Mouse (Mus musculus): Measurements from ENCODE around the gene Pgc. TPM values are rescaled to one million over a fixed set of nuclear protein-coding genes. Genes with fewer than 3 reads are reported as not detected.

The Pgc gene
- total and polyA plus RNA-seq, 2 experiments from 2014 or later: 0.14 to 0.21 TPM

DNA sequence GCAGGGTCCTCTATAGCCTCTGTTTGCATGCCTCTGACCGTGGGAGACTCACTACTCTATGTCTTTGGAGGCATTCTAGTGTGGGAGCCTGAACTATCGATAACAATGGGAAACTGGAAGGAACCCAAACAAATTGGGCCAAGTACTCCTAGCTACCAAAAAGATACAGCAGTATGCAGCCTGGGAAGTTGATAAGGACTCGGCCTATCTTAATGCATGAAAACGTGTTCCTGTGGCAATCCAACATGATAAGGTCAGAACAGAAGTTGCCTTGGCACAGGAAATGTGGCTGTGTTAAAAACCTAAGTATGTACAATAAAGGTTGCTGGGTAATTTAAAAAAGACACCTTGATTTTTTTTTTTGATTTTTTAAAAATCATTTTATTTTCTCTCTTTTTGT lies 5.5 kb upstream of the Pgc start:
- Histone ChIP-seq H3K4me3 (ENCODE audit: low read length) (no peak overlapping the region), H3K9ac (replicated peaks; ENCODE audit: low read length) (no peak overlapping the region), H3K27me3 (ENCODE audit: insufficient read depth, low read length) (no peaks in the 10 kb centered on the region), H3K36me3 (ENCODE audit: insufficient read depth, low read length) (no peaks in the 10 kb centered on the region), H3K4me1 (ENCODE audit: insufficient read depth, low read length) (no peaks in the 10 kb centered on the region), H3K27ac (no peak overlapping the region), H3K4me2 (ENCODE audit: low read depth, low read length) (no peak overlapping the region), H3K9me3 (ENCODE audit: low read length) (no peaks in the 10 kb centered on the region)
- no peak for DNase-seq (ENCODE audit: low spot score)
- TF ChIP-seq CTCF (IDR thresholded peaks at IDR 0.05; ENCODE audit: low read depth): no peak
- no peak for ATAC-seq
- 81% methylated on average over 4 of the region's 4 CpGs for WGBS

DNA sequence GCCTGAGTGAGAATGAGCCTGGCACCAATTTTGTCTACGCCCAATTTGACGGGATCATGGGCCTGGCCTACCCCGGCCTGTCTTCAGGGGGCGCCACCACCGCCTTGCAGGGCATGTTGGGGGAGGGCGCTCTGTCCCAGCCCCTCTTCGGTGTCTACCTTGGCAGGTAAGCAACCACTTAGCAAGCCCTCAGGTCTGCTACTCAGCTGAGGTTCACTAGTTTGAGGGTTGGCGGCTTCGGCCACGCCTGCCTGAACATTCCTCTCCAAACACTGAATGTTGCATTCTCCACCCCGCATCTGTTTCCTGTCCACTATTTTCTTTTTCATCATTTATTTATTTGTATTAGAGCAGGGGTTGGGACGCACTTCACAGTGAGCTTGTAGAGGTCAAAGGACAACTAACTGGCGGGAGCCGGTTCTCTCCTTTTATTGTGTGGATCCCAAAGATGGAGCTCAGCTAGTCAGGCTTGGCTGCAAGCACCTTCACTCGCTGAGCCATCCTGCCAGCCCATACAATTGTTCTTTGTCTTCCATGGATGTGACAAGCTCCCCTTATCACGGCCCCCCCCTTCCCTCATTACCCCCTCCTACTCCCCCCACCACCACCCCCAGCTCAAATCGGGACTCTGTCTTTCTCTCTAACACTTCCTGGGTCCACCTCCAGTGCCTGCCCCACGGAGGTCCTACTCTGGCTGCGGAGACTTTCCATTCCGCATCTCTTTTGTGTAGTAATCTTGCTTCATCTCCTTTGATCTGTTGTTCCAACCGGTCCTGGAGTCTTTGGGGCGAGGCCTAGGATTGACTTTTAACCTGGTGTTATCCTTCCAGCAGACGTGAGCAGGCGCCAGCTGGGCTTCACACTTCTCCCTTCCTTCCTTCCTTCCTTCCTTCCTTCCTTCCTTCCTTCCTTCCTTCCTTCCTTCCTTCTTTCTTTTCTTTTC lies 4.3 kb downstream of the Pgc start:
- H3K27me3 ChIP-seq (ENCODE audit: insufficient read depth, low read length): no peaks in the 10 kb centered on the region
- no peak for DNase-seq (ENCODE audit: low spot score)

DNA sequence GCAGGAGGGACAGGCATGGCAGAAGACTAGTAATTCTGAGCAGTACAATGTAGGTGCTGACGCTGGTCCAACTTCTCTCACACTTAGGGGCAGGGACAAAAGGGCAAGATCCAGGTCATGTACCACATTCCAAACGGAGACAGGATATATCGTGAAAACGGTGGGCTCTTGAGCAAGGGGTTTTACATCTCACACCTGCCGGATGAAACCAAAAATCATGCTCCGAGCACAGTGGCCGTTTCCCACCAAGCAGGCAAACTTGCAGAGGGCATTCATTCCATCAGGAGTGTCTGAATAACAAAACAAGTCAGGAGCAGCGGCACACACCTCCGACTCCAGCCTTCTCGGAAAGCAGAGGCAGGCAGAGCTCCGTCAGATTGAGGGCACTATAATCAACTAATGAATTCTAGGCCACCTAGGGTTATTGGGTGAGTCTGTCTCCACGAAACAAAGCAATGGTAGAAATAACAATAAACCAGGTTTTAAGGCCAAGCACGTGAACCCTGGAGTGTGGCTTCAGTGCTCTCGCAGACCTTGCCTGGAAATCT lies 9.0 kb downstream of the Pgc start:
- no peak for TF ChIP-seq CTCF (IDR thresholded peaks at IDR 0.05; ENCODE audit: low read depth)
- H3K4me1 ChIP-seq (ENCODE audit: insufficient read depth, low read length): 0 out of 2 replicates have a peak, but pooled peaks cover 5% of the 10 kb centered on the region
- no peak overlapping the region for H3K4me3 ChIP-seq (ENCODE audit: low read length)
- no peaks in the 10 kb centered on the region for H3K27me3 ChIP-seq (ENCODE audit: insufficient read depth, low read length)
- ATAC-seq (no peak), DNase-seq (ENCODE audit: low spot score) (no peak)
- no peak overlapping the region for H3K9ac ChIP-seq (replicated peaks; ENCODE audit: low read length)
- H3K9me3 ChIP-seq (ENCODE audit: low read length): no peaks in the 10 kb centered on the region
- 75% methylated on average over 14 of the region's 14 CpGs for WGBS
- H3K27ac ChIP-seq: no peak overlapping the region
- H3K4me2 ChIP-seq (ENCODE audit: low read depth, low read length): no peak overlapping the region
- H3K36me3 ChIP-seq (ENCODE audit: insufficient read depth, low read length): no peaks in the 10 kb centered on the region

More for the DNA sequence above, 4.3 kb downstream of the Pgc start:
- Histone ChIP-seq H3K4me2 (ENCODE audit: low read depth, low read length) (no peak overlapping the region), H3K27ac (no peak overlapping the region), H3K9ac (replicated peaks; ENCODE audit: low read length) (no peak overlapping the region), H3K4me1 (ENCODE audit: insufficient read depth, low read length) (no peaks in the 10 kb centered on the region), H3K36me3 (ENCODE audit: insufficient read depth, low read length) (no peaks in the 10 kb centered on the region), H3K4me3 (ENCODE audit: low read length) (no peak overlapping the region), H3K9me3 (ENCODE audit: low read length) (no peaks in the 10 kb centered on the region)
- WGBS: 50% methylated on average over 24 of the region's 24 CpGs
- ATAC-seq: no peak
- peak; percentile 29 for TF ChIP-seq CTCF (IDR thresholded peaks at IDR 0.05; ENCODE audit: low read depth)

DNA sequence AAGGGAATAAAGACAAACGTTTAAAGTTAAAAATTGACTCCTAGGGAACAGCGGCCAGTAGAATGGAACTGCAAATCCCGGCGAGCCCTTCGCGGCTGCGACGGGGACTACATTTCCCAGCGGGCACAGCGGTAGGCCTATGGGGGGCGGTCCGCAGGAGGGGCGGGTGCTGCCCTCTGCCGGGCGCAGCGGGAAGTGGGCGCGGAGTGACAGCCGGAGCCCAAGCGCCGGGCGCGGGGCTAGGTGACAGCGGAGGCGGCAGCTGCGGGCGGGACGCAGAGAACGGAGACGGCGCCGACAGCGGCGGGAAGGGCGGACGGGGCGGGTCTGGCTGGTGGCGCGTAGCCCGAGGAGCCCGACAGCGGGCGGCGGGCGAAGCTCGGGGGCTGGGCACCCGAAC lies 10.2 kb downstream of the Pgc start, which contains the start of gene Tfeb:
Tfeb (plus strand) TSS at position 175 of the 400 bp plus-strand sequence.
- Histone ChIP-seq H3K4me3 (ENCODE audit: low read length) (peak within 1 kb of the TSS; percentile 61), H3K36me3 (ENCODE audit: insufficient read depth, low read length) (no peaks in the 10 kb centered on the region), H3K27me3 (ENCODE audit: insufficient read depth, low read length) (no peaks in the 10 kb centered on the region), H3K4me2 (ENCODE audit: low read depth, low read length) (peak within 1 kb of the TSS; percentile 95), H3K9ac (replicated peaks; ENCODE audit: low read length) (peak within 1 kb of the TSS; percentile 53), H3K27ac (peak within 1 kb of the TSS; percentile 69), H3K4me1 (ENCODE audit: insufficient read depth, low read length) (0 out of 2 replicates have a peak, but pooled peaks cover 5% of the 10 kb centered on the region), H3K9me3 (ENCODE audit: low read length) (no peaks in the 10 kb centered on the region)
- peak; percentile 96 for DNase-seq (ENCODE audit: low spot score)
- TF ChIP-seq CTCF (IDR thresholded peaks at IDR 0.05; ENCODE audit: low read depth): peak; percentile 80
- ATAC-seq: peak; percentile 74
- 2% methylated on average over 43 of the region's 47 CpGs for WGBS

DNA sequence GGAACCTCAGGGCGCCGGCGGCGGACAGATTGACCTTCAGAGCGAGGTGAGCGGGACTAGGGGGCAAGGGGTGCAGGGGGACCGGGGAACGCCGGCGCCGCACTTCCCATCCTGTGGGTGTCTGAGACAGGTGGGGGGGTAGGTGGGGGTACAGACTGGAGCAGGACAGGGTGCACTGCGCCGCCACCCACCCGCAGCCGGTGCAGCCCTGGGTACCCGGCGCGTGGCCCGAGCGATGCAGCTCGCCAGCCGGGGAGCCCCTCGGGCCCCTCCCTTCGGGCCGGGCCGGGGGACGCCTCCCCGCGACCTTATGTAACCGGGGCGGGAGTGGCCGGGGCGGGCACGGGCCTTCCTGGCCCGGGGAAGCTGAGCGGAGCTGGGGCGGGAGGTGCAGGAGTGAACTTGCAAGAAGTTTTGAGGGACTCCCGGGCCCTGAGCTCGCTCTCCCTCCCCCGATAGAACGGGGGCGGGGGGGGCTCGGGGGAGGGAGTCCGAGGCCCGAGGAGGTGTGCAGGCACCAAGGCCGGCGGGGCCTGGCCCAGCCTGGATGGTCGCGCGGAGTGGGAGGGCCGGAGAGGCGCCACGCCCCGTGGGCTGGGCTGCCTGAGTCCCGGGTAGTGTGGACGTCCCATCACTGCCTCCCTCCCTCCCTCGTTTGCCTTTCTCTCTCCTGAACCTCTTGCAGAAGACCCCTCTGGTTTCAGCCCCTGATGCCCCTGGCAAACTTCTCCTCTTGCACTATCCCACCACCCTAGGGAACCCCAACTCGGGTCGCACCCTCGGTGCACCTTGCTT lies 10.8 kb downstream of the Pgc start:
- TF ChIP-seq CTCF (IDR thresholded peaks at IDR 0.05; ENCODE audit: low read depth): no peak
- peak; percentile 70 for DNase-seq (ENCODE audit: low spot score)
- Histone ChIP-seq H3K9me3 (ENCODE audit: low read length) (no peaks in the 10 kb centered on the region), H3K27me3 (ENCODE audit: insufficient read depth, low read length) (no peaks in the 10 kb centered on the region), H3K4me3 (ENCODE audit: low read length) (peak overlapping the region; percentile 61), H3K4me1 (ENCODE audit: insufficient read depth, low read length) (0 out of 2 replicates have a peak, but pooled peaks cover 5% of the 10 kb centered on the region), H3K36me3 (ENCODE audit: insufficient read depth, low read length) (no peaks in the 10 kb centered on the region), H3K9ac (replicated peaks; ENCODE audit: low read length) (peak overlapping the region; percentile 53), H3K27ac (peak overlapping the region; percentile 69), H3K4me2 (ENCODE audit: low read depth, low read length) (peak overlapping the region; percentile 95)
- 1% methylated on average over 46 of the region's 60 CpGs for whole genome bisulfite sequencing
- ATAC-seq: peak; percentile 83
